ENCODE assay signal across 7 mouse cellular contexts in the genomic region with DNA sequence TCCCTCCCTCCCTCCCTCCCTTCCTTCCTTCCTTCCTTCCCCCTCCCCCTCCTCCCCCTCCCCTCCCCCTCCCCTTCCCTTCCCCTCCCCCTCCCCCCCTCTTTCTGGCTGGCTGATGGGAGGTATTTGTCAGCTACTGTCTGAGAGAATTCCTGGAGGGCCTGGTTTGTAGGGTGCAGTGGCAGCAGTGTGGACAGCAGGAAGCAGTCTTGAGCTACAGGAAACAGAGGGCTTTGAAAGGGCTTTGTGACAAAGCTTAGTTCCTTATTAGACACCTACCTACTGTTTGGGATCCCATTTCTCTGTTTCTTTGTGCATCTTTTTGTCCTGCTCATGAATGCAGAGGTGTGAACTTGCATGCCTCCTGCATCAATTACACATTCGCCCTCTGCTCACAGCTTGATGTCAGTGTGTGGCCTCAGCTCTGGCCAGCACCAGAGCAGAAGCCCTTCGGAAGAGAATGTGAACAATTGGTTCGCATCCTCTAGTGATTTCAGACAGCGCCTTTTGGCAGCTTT. TPM values are rescaled to one million over a fixed set of nuclear protein-coding genes. Genes with fewer than 3 reads are reported as not detected.
DNase-seq lines count a peak whose midpoint lies in the region; ATAC-seq and TF ChIP-seq lines count a peak whose summit lies in the region.

No protein-coding gene starts in this region.

- 58% methylated on average over 4 of the region's 4 CpGs for WGBS in kidney, postnatal 0 days
- 28% methylated on average over 4 of the region's 4 CpGs for WGBS in forebrain, embryonic 16.5 days

- no peak for TF ChIP-seq EP300 in ES-Bruce4 (IDR thresholded peaks at IDR 0.05; ENCODE audit: insufficient read depth, low read depth, low read length)

- ATAC-seq in kidney, postnatal 0 days (replicated peaks; ENCODE audit: low FRiP score, low read depth) = no peak
- no peak for ATAC-seq in forebrain, embryonic 16.5 days

- H3K9me3 ChIP-seq in kidney, postnatal 0 days (replicated peaks; ENCODE audit: low read length) = no peaks in the 10 kb centered on the region
- H3K9me3 ChIP-seq in ES-Bruce4 (replicated peaks; ENCODE audit: control insufficient read depth, insufficient read depth, low read length, poor library complexity, severe bottlenecking) = no peaks in the 10 kb centered on the region
- no peaks in the 10 kb centered on the region for H3K9me3 ChIP-seq in forebrain, embryonic 16.5 days (ENCODE audit: control insufficient read depth, low read length)

- no peak overlapping the region for H3K27ac ChIP-seq in kidney, postnatal 0 days
- H3K27ac ChIP-seq in ES-Bruce4 (ENCODE audit: insufficient read depth, low read length) = no peak overlapping the region
- no peak overlapping the region for H3K27ac ChIP-seq in forebrain, embryonic 16.5 days (ENCODE audit: low read length)

- no peaks in the 10 kb centered on the region for H3K4me1 ChIP-seq in kidney, postnatal 0 days (replicated peaks; ENCODE audit: insufficient read depth, low read length)
- no peaks in the 10 kb centered on the region for H3K4me1 ChIP-seq in ES-Bruce4 (ENCODE audit: control insufficient read depth, insufficient read depth, low read length)
- no peaks in the 10 kb centered on the region for H3K4me1 ChIP-seq in forebrain, embryonic 16.5 days (replicated peaks; ENCODE audit: control insufficient read depth, insufficient read depth, low read length)

- peak; percentile 71 for DNase-seq in kidney, postnatal 0 days (ENCODE audit: low spot score)
- no peak for DNase-seq in kidney, adult 8-10 months
- DNase-seq in brain, embryonic 14.5 days (ENCODE audit: low read depth) = peak; percentile 70
- DNase-seq in mesoderm, embryonic 11.5 days (ENCODE audit: low read depth, low spot score) = peak; percentile 21
- DNase-seq in neural tube, embryonic 10.5 days (ENCODE audit: extremely low spot score, low spot score) = no peak

- no peak for TF ChIP-seq POLR2A in ES-Bruce4 (IDR thresholded peaks at IDR 0.05; ENCODE audit: insufficient read depth, low read length)
- TF ChIP-seq POLR2A in brain, embryonic 14.5 days (IDR thresholded peaks at IDR 0.05; ENCODE audit: borderline replicate concordance, extremely low read depth, insufficient read depth, insufficient read length, poor library complexity, severe bottlenecking) = no peak

- no peak overlapping the region for H3K9ac ChIP-seq in kidney, postnatal 0 days (ENCODE audit: low read depth, low read length)
- no peak overlapping the region for H3K9ac ChIP-seq in ES-Bruce4 (ENCODE audit: low read depth, poor library complexity, severe bottlenecking)
- no peak overlapping the region for H3K9ac ChIP-seq in forebrain, embryonic 16.5 days (replicated peaks; ENCODE audit: low read depth, low read length)

- H3K36me3 ChIP-seq in kidney, postnatal 0 days (ENCODE audit: insufficient read depth, low read length) = no peaks in the 10 kb centered on the region
- H3K36me3 ChIP-seq in ES-Bruce4 (ENCODE audit: control insufficient read depth, insufficient read depth, low read length, poor library complexity, severe bottlenecking) = no peaks in the 10 kb centered on the region
- no peaks in the 10 kb centered on the region for H3K36me3 ChIP-seq in forebrain, embryonic 16.5 days (ENCODE audit: control insufficient read depth, insufficient read depth)

- TF ChIP-seq CTCF in kidney, postnatal 0 days (IDR thresholded peaks at IDR 0.05; ENCODE audit: low read depth) = peak; percentile 68
- TF ChIP-seq CTCF in ES-Bruce4 (IDR thresholded peaks at IDR 0.05; ENCODE audit: low read depth, low read length) = peak; percentile 52
- peak; percentile 57; the same call in 1 of the 2 replicates for TF ChIP-seq CTCF in brain, embryonic 14.5 days (IDR thresholded peaks at IDR 0.05; ENCODE audit: borderline replicate concordance, extremely low read depth, insufficient read depth, insufficient read length)

- no peak overlapping the region for H3K4me2 ChIP-seq in kidney, postnatal 0 days (ENCODE audit: low read length)
- H3K4me2 ChIP-seq in forebrain, embryonic 16.5 days (ENCODE audit: low read length) = no peak overlapping the region

- H3K4me3 ChIP-seq in kidney, postnatal 0 days (replicated peaks; ENCODE audit: low read depth, low read length) = no peak overlapping the region
- no peak overlapping the region for H3K4me3 ChIP-seq in ES-Bruce4 (ENCODE audit: low read depth, low read length)
- no peak overlapping the region for H3K4me3 ChIP-seq in forebrain, embryonic 16.5 days (replicated peaks; ENCODE audit: low read length)

- no peaks in the 10 kb centered on the region for H3K27me3 ChIP-seq in kidney, postnatal 0 days (ENCODE audit: insufficient read depth, low read length)
- H3K27me3 ChIP-seq in ES-Bruce4 (ENCODE audit: control insufficient read depth, insufficient read depth, low read length, poor library complexity, severe bottlenecking) = no peaks in the 10 kb centered on the region
- no peaks in the 10 kb centered on the region for H3K27me3 ChIP-seq in forebrain, embryonic 16.5 days (replicated peaks; ENCODE audit: control insufficient read depth, insufficient read depth, low read length)

RNA-seq across cellular contexts. Expression of a gene that starts 31.5 kb away (rescaled TPM):
- 5.7 and 5.9 TPM in 2 replicates for polyA plus RNA-seq in kidney, postnatal 0 days (2015; fragmentation: Nextera tagmentation; extraction: Ambion mirVana)
- 0.78 and 1.3 TPM in 2 replicates for polyA plus RNA-seq in ES-Bruce4 (2011; ENCODE audit: insufficient read depth, insufficient read length, low read depth, missing spikeins)
- 1.4 and 1.5 TPM in 2 replicates for polyA plus RNA-seq in brain, embryonic 14.5 days (2012; rRNA removed)
- polyA plus RNA-seq in forebrain, embryonic 16.5 days (2015; fragmentation: Nextera tagmentation; extraction: Ambion mirVana) = 1.1 and 1.4 TPM in 2 replicates

RNA-seq across cellular contexts. Expression of a gene that starts 40.3 kb away (rescaled TPM):
- 0.08 TPM in 1 of 2 replicates, not detected in the other for polyA plus RNA-seq in kidney, postnatal 0 days (2015; fragmentation: Nextera tagmentation; extraction: Ambion mirVana)
- not detected in 2 replicates for polyA plus RNA-seq in ES-Bruce4 (2011; ENCODE audit: insufficient read depth, insufficient read length, low read depth, missing spikeins)
- polyA plus RNA-seq in brain, embryonic 14.5 days (2012; rRNA removed) = not detected in 2 replicates
- 0.09 and 0.25 TPM in 2 replicates for polyA plus RNA-seq in forebrain, embryonic 16.5 days (2015; fragmentation: Nextera tagmentation; extraction: Ambion mirVana)

Comparison
In these comparisons a context has a peak if more than half of its experiments do, and no peak if none do; other contexts are left out.
1. DNase-seq: peak in kidney, postnatal 0 days (single experiment), brain, embryonic 14.5 days (single experiment) and mesoderm, embryonic 11.5 days (single experiment); none in kidney, adult 8-10 months (0 of 2) and neural tube, embryonic 10.5 days (single experiment).
2. Peak in every context shown above with its lines, with median percentiles within 50 percentile points of each other: CTCF ChIP-seq.